Mouse (Mus musculus) mouse embryonic stem cell (cell line): ENCODE measurements around the gene Arih2.

ENCODE experiments used
- in situ Hi-C, 2 experiments: fragments of 300-500 bp; cut with MboI; formaldehyde crosslinking; loops; 1 replicate in 1 of 2; 3 replicates in 1 of 2; pipeline ENCODE4 v1.14.3; 2019 to 2020; ENCODE audit warnings: low sequenced_read_pairs in 2 of 2, low pct_unique_long_range_greater_than_20kb in 1 of 2, mixed read lengths in 1 of 2; ENCODE audit not compliant: unreplicated experiment in 1 of 2

Arih2 gene

DNA sequence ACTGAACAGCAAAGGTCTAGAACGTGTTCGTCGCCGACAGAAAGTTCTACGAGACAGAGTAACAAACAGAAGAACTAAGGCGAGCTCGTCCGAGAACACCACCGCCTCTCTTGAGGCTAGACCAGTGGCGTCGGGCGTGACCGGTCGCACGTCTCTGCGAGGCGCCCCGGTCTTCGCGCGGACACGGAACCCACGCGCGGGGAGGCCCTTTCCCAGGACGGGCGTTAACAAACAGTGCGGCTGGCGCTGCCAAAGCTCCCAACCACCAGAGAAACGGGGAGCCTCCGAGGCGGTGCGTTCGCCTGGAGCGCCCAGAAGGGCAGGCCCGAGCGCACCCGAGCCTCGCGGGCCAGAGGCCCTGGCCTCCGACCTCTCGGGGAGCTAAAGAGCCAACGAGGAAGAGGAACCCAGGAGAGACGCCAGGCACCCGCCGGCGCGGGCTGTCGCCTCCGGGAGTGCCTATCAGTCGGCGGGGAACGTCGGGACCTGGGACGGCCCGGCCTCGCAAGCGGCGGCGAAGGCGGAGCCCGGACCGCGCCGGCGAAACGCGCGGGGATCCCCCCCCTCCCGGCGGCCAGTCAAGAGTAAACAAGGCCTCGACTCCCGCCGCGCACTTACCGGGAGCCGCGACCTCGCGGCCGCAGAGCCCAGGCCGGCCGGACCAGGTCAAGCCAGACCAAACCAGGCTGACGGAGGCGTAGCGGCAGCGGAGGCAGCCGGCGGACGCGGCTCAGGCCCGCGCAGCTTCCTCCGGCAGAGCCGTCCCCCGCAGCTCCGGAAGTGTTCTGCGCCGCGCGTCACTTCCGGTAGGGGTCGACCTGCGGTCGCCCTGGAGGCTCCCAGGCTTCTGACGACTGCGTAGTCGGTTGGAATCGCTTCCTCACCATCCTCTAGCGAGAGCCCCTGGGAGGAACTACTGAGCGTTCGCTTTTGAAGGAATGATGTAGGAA lies at the start of gene Arih2:
Gene Arih2 (minus strand): TSS at position 776 of the 950 bp plus-strand sequence.
- in situ Hi-C loops = no loop called here

DNA sequence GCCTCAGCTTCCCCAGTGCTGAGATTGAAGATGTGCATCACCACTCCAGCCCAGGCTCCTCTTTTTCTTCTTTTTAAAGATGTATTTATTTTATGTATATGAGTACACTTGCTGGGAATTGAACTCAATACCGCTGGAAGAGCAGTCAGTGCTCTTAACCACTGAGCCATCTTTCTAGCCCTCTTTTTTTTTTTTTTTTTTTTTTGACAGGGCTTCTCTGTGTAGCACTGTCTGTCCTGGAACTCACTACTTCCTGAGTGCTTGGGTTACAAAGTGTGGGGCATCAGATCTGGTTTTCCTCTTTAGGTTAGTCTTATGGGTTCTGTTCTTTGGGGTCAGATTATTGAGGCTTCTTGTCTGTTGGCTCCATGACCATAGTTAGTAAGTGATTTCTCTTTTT lies 45.3 kb upstream of the Arih2 start:
- in situ Hi-C loops = no loop called here

DNA sequence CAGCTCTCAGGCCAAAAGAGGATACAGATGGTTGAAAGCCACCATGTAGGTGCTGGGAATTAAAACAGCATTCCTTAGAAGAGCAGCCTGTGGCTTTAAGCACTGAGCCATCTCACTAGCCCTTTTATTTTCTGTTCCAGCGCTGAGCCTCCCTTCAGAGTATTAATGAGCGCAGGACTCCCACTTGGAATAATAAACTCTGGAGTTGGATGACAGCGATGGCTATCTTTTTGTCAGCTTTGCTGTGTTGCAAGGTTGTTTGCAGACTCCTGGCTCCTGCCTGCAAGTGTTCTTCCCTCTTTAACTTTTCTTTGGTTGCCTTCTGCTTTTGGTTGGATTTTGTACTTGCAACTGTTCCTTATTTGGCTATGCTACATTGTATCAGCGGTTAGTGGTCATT lies 44.8 kb upstream of the Arih2 start:
- in situ Hi-C loops = no loop called here

DNA sequence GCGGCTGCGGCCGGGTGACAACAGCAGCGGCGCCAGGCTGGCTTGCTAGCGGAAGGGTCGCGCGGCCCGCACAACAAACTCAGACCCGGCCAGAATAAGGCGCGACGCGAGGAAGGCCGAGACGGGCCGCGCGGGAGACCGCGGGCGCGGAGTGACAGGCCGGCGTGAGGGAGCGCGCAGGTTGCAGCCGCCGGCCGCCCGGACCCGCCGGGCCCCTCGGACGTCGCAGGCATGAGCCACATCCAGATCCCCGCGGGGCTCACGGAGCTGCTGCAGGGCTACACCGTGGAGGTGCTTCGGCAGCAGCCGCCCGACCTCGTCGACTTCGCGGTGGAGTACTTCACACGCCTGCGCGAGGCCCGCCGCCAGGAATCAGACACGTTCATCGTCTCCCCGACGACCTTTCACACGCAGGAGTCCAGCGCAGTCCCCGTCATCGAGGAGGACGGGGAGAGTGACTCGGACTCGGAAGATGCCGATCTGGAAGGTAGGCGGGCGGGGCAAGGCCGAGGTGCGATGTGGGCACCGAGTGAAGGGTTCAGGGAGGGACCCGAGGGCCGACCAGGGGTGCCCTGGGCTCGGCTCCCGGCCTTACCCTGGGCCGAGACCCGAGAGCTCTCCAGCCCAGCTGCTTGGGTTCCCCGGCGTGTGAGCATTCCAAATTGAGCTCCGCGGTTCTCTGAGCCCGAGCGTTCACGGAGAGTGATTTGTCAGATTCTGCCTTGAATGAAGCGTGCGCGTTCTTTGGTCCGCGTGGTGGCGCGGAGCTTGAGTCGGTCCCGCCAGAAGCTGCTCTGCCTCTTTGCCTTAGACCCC lies 43.2 kb upstream of the Arih2 start:
- in situ Hi-C loops = no loop called here

DNA sequence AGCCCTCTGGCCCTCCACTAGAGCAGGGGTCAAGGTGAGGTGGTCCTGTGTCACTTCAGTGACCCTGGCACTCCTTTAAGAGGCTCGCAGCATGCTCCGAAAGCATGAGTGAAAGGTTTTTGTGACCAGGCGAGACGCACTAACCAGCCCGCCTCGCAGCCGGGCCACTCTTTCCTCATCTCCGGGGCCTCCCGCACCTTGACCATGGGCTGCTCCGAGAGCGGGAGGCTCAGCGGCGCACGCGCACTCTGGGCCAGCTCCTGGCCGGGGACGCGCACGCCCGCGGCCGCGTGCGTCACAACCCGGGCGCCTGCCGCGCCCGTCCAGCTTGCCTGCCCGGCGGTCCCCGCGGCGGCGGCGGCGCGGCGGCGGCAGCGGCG lies 42.6 kb upstream of the Arih2 start:
- in situ Hi-C loops = no loop called here

DNA sequence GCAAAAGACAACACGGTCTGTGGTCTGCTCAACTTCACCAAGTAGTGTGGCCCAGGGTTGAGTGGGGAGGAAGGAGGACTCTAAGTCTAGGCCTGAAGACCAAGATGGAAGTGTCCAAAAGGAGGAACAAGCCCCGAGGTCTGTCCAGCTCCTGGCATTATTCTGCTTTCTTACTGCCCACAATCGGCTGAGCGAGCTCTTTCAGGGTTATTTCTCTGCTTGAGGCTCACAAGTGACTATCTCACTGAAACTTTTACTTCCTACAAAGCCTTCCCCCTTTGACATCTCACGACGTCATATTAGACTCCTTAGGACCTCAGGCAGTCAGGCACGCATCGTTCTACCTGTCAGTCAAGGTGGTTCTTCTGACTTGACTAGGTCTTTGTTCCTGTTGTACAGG lies 42.2 kb upstream of the Arih2 start:
- in situ Hi-C loops = no loop called here

DNA sequence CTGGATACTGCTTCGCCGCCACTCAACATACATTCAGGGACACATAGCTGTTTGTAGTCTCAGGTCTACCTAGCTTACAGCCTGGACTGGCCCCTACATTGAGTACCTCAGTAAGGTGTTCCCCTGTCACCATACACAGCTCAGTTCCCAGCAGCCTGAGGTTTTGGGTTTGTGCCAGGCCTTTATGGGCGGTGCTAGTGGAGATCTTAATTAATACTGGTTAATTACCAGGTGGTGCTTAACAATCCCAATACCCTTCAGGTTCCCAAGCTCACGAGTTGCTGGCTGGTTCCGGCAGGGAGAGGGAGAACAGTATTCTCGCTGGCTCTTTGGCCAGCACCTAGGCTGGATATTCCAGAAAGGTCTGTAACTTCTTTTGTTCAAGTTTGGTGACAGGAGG lies 41.7 kb upstream of the Arih2 start:
- in situ Hi-C loops = no loop called here

DNA sequence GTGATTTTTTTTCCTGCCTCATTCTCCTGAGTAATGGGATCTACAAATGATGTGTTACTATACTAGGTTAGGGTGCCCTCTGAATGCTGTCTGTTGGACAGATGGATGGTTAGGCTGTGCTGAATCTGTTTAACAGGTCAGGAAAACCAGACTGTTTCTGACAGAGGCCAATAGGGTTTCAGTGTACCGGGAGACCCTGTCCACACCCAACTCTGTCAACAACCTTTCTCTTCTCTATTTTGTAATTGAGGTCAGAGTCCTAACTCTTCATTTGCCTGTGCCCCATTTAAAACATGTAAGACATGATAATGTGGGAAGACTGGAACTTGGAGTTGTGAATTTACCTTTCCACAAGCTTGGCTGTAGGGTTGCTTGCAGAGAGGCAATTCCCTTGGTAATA lies 40.8 kb upstream of the Arih2 start:
- in situ Hi-C loops = no loop called here

DNA sequence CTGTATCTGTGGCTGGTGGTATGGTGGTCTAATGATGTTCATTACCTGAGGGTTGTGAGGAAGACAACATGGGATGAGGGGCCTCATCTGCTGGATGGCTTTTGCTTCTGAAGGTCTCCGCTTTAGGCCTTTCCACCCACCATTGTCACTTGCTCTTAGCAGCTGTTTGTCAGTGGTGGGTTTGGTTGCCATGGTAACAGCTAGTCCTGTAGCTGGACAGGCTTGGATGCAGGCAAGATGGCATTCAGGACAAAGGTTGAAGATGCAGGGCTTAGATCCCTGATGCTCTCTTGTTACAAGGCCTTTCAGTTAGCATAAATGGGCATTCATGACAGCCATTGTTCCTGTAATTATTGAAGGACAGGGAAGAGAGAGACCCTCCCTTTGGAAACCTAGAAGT lies 39.9 kb upstream of the Arih2 start, which contains the start of gene Prkar2a:
Gene Prkar2a (plus strand): TSS at position 209 of the 400 bp plus-strand sequence.
- in situ Hi-C loops = no loop called here

DNA sequence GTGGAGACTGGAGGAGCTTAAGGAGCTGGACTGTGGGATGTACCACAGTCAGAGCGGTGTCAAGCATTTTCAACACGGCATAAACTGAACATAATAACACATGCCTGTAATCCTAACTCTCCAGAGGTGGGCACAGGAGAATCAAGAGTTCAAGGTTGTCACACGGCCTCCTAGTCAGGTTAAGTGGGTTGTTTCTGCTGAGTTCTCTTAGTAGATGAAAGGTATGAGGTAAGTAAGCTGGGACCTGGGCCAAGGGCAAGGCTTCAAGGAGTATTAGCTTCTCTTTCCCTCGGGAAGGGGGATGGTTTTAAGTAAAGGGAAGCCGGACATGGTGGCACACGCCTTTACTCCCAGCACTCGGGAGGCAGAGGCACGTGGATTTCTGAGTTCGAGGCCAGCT lies 39.3 kb upstream of the Arih2 start:
- in situ Hi-C loops = no loop called here

DNA sequence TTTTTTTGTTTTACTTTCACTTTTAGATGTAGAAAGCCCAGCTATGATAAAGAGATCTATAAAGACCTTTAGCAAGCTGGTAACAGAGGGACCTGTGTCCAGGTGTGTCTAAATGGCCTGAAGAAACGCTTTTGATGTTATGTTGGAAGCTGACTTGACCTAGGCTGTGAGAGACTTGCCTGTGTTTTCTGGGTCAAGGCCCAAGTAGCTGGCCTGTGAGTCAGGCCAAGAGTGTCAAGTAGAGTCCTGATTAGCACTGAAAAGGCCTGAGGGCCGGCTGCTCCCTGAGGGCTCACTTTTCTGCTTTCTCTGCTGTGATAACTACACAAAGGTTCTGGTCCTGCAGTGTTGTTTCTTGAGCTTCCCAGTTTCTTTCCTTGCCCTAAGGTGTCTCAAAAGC lies 38.5 kb upstream of the Arih2 start:
- in situ Hi-C loops = no loop called here

DNA sequence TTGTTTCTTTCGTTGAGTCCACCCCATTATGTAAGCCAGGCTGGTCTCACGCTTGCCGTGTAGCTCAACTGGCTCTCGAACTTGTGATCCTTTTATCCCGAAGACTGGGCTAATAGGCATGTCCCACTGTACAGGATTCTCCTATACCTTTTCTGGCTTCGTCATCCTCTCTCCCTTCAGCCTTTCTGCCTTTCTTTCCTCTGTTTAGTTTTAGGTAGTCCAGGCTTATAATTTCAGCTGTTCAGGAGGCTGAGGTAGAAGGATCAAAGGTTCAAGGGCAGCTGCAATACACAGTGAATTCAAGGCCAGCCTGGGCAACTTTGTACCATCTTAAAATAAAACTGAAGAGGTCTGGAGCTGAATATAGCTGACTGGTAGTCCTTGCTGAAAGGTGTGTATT lies 38.0 kb upstream of the Arih2 start:
- in situ Hi-C loops = no loop called here

DNA sequence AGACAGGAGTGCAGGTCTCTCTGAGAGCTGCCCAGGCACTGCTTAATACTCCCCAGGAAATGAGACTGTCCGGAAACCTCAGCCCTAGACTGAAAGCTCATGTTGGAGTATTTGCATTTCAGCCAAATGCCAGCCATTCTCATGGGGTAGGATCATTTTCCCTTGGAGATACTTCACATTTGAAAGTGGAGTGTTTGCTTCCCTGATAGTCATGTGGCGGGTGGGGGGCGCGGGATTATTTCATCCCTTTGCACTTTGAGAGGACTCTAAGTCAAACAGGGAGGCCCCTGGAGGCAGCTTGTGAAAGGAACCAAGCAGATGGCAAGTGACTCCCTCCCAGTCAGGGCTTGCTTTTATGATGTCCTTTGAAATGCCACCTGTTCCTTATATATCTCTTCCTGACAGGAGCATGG lies 37.3 kb upstream of the Arih2 start:
- in situ Hi-C loops = no loop called here

DNA sequence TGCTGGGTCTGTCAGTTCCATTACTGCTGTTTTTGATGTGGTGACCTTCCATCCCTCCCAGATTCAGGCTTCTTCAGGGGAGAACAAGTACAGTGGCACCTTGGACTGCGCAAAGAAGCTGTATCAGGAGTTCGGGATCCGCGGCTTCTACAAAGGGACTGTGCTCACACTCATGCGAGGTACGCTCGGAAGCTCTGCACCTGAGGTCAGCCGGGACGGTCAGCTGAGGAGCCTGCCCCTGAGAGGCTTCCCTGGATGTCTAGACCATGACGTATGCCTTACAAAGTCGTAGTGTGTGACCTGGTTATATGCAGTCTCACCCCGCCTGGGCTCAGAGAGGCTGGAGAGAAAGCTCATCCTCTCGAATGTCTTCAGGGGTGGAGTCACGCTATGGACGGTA lies 30.8 kb upstream of the Arih2 start:
- in situ Hi-C loops = no loop called here

DNA sequence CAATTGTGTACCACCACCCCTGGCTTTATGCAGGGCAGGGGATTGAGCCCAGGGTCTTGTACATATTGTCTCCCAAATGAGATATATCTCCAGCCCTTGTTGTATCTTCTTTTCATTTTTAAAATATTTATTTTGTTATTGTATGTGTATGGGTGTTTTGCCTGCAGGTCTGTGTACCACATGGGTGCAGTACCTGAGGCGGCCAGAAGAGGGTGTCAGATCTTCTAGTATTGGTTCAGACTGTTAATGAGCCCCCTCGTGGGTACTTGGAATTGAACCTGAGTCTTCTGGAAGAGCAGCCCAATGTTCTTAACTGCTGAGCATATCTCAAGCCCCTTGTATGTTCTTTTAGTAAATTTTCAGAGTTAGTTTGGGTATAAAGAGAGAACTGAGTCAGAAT lies 24.0 kb upstream of the Arih2 start:
- in situ Hi-C loops = no loop called here

DNA sequence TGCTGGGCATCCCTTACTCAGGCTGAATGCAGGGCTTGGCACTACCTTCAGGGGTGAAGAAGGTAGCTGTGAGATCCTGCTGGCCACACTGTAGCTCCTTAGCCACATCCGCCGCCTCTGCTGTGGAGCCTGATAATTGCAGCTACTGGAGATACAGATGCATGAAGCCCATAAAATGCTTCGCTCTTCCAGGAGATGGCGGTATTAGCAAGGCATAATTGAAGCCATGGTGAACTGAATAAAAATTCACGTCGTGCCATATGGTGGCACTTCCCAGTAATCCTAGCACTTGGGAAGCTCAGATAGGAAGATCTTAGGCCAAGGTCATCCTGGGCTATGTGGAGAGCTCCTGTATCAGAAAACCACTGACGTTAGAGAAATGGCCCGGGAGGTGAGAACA lies 20.7 kb upstream of the Arih2 start:
- in situ Hi-C loops = no loop called here

DNA sequence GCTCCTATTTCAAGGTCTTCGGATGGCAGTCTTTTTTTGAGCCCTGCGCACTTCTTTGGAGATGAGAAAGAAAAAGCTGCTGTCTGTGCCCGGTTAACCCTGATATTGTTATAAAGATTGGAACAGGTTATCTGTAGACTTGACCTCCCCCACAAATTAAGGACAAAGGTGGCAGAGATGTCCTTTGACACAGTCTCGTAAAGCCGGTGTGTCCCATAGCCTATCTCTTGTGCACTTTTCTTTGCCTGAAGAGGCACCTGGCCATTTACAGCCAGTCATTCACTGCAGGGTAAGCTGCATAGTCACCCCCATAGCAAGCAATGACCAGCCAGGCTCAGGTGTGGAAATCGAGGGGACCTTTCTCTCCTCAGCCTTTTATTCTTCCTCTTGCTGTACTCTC lies 13.5 kb upstream of the Arih2 start:
- in situ Hi-C loops = no loop called here

DNA sequence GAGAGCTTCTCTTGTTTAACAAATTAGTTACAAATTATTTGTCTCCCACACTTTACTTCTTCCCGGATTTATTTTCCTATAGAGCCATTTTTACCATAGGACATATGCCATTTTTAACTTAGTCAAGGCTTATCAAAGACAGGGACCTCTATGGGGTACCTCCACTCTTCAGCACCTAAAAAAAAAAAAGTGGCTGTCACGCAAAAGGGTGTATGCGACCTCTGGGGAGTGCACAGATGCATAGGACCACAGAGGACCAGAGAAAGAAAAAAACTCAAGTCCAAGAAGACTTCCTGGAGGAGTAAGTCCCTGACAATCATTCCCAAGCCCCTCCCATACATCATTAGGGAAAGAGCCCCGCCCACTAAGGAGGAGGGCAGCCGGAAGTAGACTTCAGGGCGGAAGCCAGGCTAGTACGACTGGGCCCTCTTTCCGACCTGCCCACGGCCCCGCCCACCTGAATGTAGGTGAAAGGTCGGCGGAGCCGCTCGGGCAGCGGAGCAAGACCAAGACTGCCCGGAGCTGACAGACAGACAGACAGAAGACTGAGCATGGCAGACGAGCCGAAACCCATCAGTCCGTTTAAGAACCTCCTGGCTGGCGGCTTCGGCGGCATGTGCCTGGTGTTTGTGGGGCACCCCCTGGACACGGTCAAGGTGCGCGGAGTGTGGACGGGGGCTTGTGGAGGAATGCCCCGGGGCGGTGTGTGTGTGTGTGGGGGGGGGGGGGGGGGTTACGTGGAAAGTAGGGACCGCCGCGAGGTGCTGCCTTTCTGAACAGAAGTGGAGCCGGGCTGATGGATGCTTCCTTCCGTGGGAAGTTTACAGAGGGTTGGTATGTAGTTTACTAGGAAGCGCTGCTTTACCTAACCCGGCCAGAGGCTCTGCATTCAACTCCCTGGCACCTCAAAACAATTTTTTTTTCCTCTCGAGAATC lies 12.8 kb upstream of the Arih2 start, which contains the start of gene Slc25a20:
Gene Slc25a20 (plus strand): TSS at position 412 of the 936 bp plus-strand sequence.
- in situ Hi-C loops = no loop called here
